Mouse (Mus musculus): ENCODE measurements around the gene Gm49601. TPM values are rescaled to one million over a fixed set of nuclear protein-coding genes. Genes with fewer than 3 reads are reported as not detected.

Gm49601 gene
- polyA plus RNA-seq, 1 experiment from 2014 or later, result 0.67 TPM

- Histone ChIP-seq H3K9ac (replicated peaks; ENCODE audit: low read depth, low read length) (no peak overlapping the region), H3K4me3 (ENCODE audit: low read depth, low read length) (no peak overlapping the region), H3K4me1 (ENCODE audit: control insufficient read depth, insufficient read depth, low read length) (peaks cover 35% of the 10 kb centered on the region), H3K4me2 (replicated peaks; ENCODE audit: low read depth, low read length) (peak overlapping the region; percentile 8; the same call in 1 of the 2 replicates), H3K27ac (ENCODE audit: low read length) (no peak overlapping the region), H3K36me3 (ENCODE audit: control insufficient read depth, insufficient read depth, low read length) (no peaks in the 10 kb centered on the region), H3K27me3 (ENCODE audit: control insufficient read depth, insufficient read depth, low read length) (no peaks in the 10 kb centered on the region), H3K9me3 (ENCODE audit: control insufficient read depth, low read depth, low read length) (no peaks in the 10 kb centered on the region)
- WGBS, result 15% methylated on average over 11 of the region's 11 CpGs
- ATAC-seq (ENCODE audit: insufficient number of reproducible peaks, insufficient read depth, low FRiP score, low read depth), result no peak
These were observed 18.0 kb downstream of the Gm49601 start for GRCm38 (mm10) chr16:18608226-18608625.

- 0 out of 2 replicates have a peak overlapping the region, but pooled peaks have one; percentile 14 for H3K4me2 ChIP-seq (replicated peaks; ENCODE audit: low read depth, low read length)
- WGBS, result 55% methylated on average over 5 of the region's 5 CpGs
- peak overlapping the region; percentile 52 for H3K27ac ChIP-seq (ENCODE audit: low read length)
- H3K9me3 ChIP-seq (ENCODE audit: control insufficient read depth, low read depth, low read length), result no peaks in the 10 kb centered on the region
- H3K36me3 ChIP-seq (ENCODE audit: control insufficient read depth, insufficient read depth, low read length), result no peaks in the 10 kb centered on the region
- H3K9ac ChIP-seq (replicated peaks; ENCODE audit: low read depth, low read length), result no peak overlapping the region
- no peak overlapping the region for H3K4me3 ChIP-seq (ENCODE audit: low read depth, low read length)
- peak; percentile 62 for ATAC-seq (ENCODE audit: insufficient number of reproducible peaks, insufficient read depth, low FRiP score, low read depth)
- no peaks in the 10 kb centered on the region for H3K27me3 ChIP-seq (ENCODE audit: control insufficient read depth, insufficient read depth, low read length)
- peaks cover 18% of the 10 kb centered on the region; the same call in 1 of the 2 replicates for H3K4me1 ChIP-seq (ENCODE audit: control insufficient read depth, insufficient read depth, low read length)
These were observed 20.5 kb downstream of the Gm49601 start for GRCm38 (mm10) chr16:18605705-18606104.

- no peak overlapping the region for H3K4me3 ChIP-seq (ENCODE audit: low read depth, low read length)
- H3K4me1 ChIP-seq (ENCODE audit: control insufficient read depth, insufficient read depth, low read length), result peaks cover 18% of the 10 kb centered on the region; the same call in 1 of the 2 replicates
- no peaks in the 10 kb centered on the region for H3K27me3 ChIP-seq (ENCODE audit: control insufficient read depth, insufficient read depth, low read length)
- H3K4me2 ChIP-seq (replicated peaks; ENCODE audit: low read depth, low read length), result no peak overlapping the region
- no peaks in the 10 kb centered on the region for H3K36me3 ChIP-seq (ENCODE audit: control insufficient read depth, insufficient read depth, low read length)
- H3K9ac ChIP-seq (replicated peaks; ENCODE audit: low read depth, low read length), result no peak overlapping the region
- H3K27ac ChIP-seq (ENCODE audit: low read length), result no peak overlapping the region; the same call in 1 of the 2 replicates
- WGBS, result 50% methylated on average over 8 of the region's 8 CpGs
- H3K9me3 ChIP-seq (ENCODE audit: control insufficient read depth, low read depth, low read length), result no peaks in the 10 kb centered on the region
- ATAC-seq (ENCODE audit: insufficient number of reproducible peaks, insufficient read depth, low FRiP score, low read depth), result 0 out of 2 replicates have a peak, but pooled peaks have one; percentile 10
These were observed 21.9 kb downstream of the Gm49601 start for GRCm38 (mm10) chr16:18604267-18604701.

- no peak; the same call in 1 of the 2 replicates for ATAC-seq (ENCODE audit: insufficient number of reproducible peaks, insufficient read depth, low FRiP score, low read depth)
- Histone ChIP-seq H3K9ac (replicated peaks; ENCODE audit: low read depth, low read length) (no peak overlapping the region), H3K36me3 (ENCODE audit: control insufficient read depth, insufficient read depth, low read length) (no peaks in the 10 kb centered on the region)
These were observed 24.8 kb downstream of the Gm49601 start for GRCm38 (mm10) chr16:18601447-18601846.

GRCm38 (mm10) chr16:18598006-18598405, 28.2 kb downstream of the Gm49601 start:
- 64% methylated on average over 3 of the region's 3 CpGs for WGBS
- Histone ChIP-seq H3K4me1 (ENCODE audit: control insufficient read depth, insufficient read depth, low read length) (peaks cover 3% of the 10 kb centered on the region; the same call in 1 of the 2 replicates), H3K27me3 (ENCODE audit: control insufficient read depth, insufficient read depth, low read length) (no peaks in the 10 kb centered on the region), H3K9me3 (ENCODE audit: control insufficient read depth, low read depth, low read length) (no peaks in the 10 kb centered on the region), H3K36me3 (ENCODE audit: control insufficient read depth, insufficient read depth, low read length) (no peaks in the 10 kb centered on the region), H3K4me3 (ENCODE audit: low read depth, low read length) (no peak overlapping the region), H3K9ac (replicated peaks; ENCODE audit: low read depth, low read length) (no peak overlapping the region), H3K4me2 (replicated peaks; ENCODE audit: low read depth, low read length) (no peak overlapping the region), H3K27ac (ENCODE audit: low read length) (no peak overlapping the region)
- no peak for ATAC-seq (ENCODE audit: insufficient number of reproducible peaks, insufficient read depth, low FRiP score, low read depth)

More at GRCm38 (mm10) chr16:18601447-18601846, 24.8 kb downstream of the Gm49601 start:
- WGBS, result 53% methylated on average over 7 of the region's 7 CpGs
- H3K9me3 ChIP-seq (ENCODE audit: control insufficient read depth, low read depth, low read length), result no peaks in the 10 kb centered on the region
- H3K4me2 ChIP-seq (replicated peaks; ENCODE audit: low read depth, low read length), result no peak overlapping the region
- no peaks in the 10 kb centered on the region for H3K27me3 ChIP-seq (ENCODE audit: control insufficient read depth, insufficient read depth, low read length)
- H3K4me1 ChIP-seq (ENCODE audit: control insufficient read depth, insufficient read depth, low read length), result peaks cover 10% of the 10 kb centered on the region; the same call in 1 of the 2 replicates
- H3K4me3 ChIP-seq (ENCODE audit: low read depth, low read length), result no peak overlapping the region
- no peak overlapping the region for H3K27ac ChIP-seq (ENCODE audit: low read length)

GRCm38 (mm10) chr16:18596255-18596654, 30.0 kb downstream of the Gm49601 start:
- H3K9me3 ChIP-seq (ENCODE audit: control insufficient read depth, low read depth, low read length), result no peaks in the 10 kb centered on the region
- WGBS, result 34% methylated on average over 5 of the region's 5 CpGs

GRCm38 (mm10) chr16:18593930-18594329, 32.3 kb downstream of the Gm49601 start:
- WGBS, result 82% methylated on average over 2 of the region's 2 CpGs
- H3K27ac ChIP-seq (ENCODE audit: low read length), result no peak overlapping the region
- H3K4me2 ChIP-seq (replicated peaks; ENCODE audit: low read depth, low read length), result no peak overlapping the region
- peaks cover 28% of the 10 kb centered on the region for H3K27me3 ChIP-seq (ENCODE audit: control insufficient read depth, insufficient read depth, low read length)
- no peaks in the 10 kb centered on the region for H3K36me3 ChIP-seq (ENCODE audit: control insufficient read depth, insufficient read depth, low read length)
- H3K4me1 ChIP-seq (ENCODE audit: control insufficient read depth, insufficient read depth, low read length), result peaks cover 15% of the 10 kb centered on the region; the same call in 1 of the 2 replicates
- H3K9me3 ChIP-seq (ENCODE audit: control insufficient read depth, low read depth, low read length), result no peaks in the 10 kb centered on the region
- no peak overlapping the region for H3K4me3 ChIP-seq (ENCODE audit: low read depth, low read length)
- H3K9ac ChIP-seq (replicated peaks; ENCODE audit: low read depth, low read length), result no peak overlapping the region
- no peak for ATAC-seq (ENCODE audit: insufficient number of reproducible peaks, insufficient read depth, low FRiP score, low read depth)

More at GRCm38 (mm10) chr16:18596255-18596654, 30.0 kb downstream of the Gm49601 start:
- no peak overlapping the region for H3K9ac ChIP-seq (replicated peaks; ENCODE audit: low read depth, low read length)
- ATAC-seq (ENCODE audit: insufficient number of reproducible peaks, insufficient read depth, low FRiP score, low read depth), result peak; percentile 21; the same call in 1 of the 2 replicates
- peaks cover 5% of the 10 kb centered on the region for H3K27me3 ChIP-seq (ENCODE audit: control insufficient read depth, insufficient read depth, low read length)
- no peak overlapping the region for H3K4me2 ChIP-seq (replicated peaks; ENCODE audit: low read depth, low read length)
- no peak overlapping the region for H3K27ac ChIP-seq (ENCODE audit: low read length)
- H3K4me1 ChIP-seq (ENCODE audit: control insufficient read depth, insufficient read depth, low read length), result peaks cover 9% of the 10 kb centered on the region; the same call in 1 of the 2 replicates
- H3K36me3 ChIP-seq (ENCODE audit: control insufficient read depth, insufficient read depth, low read length), result no peaks in the 10 kb centered on the region
- no peak overlapping the region for H3K4me3 ChIP-seq (ENCODE audit: low read depth, low read length)

- 4% methylated on average over 59 of the region's 59 CpGs for WGBS
- Histone ChIP-seq H3K27ac (ENCODE audit: low read length) (no peak overlapping the region), H3K4me3 (ENCODE audit: low read depth, low read length) (peak overlapping the region; percentile 26; the same call in 1 of the 2 replicates), H3K36me3 (ENCODE audit: control insufficient read depth, insufficient read depth, low read length) (no peaks in the 10 kb centered on the region), H3K4me2 (replicated peaks; ENCODE audit: low read depth, low read length) (peak overlapping the region; percentile 43), H3K4me1 (ENCODE audit: control insufficient read depth, insufficient read depth, low read length) (peaks cover 20% of the 10 kb centered on the region; the same call in 1 of the 2 replicates), H3K9ac (replicated peaks; ENCODE audit: low read depth, low read length) (0 out of 2 replicates have a peak overlapping the region, but pooled peaks have one; percentile 14), H3K27me3 (ENCODE audit: control insufficient read depth, insufficient read depth, low read length) (peaks cover 40% of the 10 kb centered on the region), H3K9me3 (ENCODE audit: control insufficient read depth, low read depth, low read length) (no peaks in the 10 kb centered on the region)
- ATAC-seq (ENCODE audit: insufficient number of reproducible peaks, insufficient read depth, low FRiP score, low read depth), result no peak; the same call in 1 of the 2 replicates
These were observed 34.9 kb downstream of the Gm49601 start for GRCm38 (mm10) chr16:18591047-18592018.
